Mouse (Mus musculus) stomach, embryonic 14.5 days (tissue): ENCODE data around the gene Ttpal. TPM values are rescaled to one million over a fixed set of nuclear protein-coding genes. Genes with fewer than 3 reads are reported as not detected.

Source experiments
- ATAC-seq: fragments of 200-750 bp; cut with Nextera tagmentation; 2 replicates; pipeline ENCODE4 v1.8.0; 2017; ENCODE audit warnings: low read depth, moderate TSS enrichment; ENCODE audit not compliant: insufficient number of reproducible peaks, insufficient read depth, low FRiP score
- H3K27ac ChIP-seq: fragments of 300-500 bp; sonication (generic); 2 replicates; pipeline ENCODE4 v1.5.1; 2014; ENCODE audit warnings: mild to moderate bottlenecking, low read length, moderate library complexity, mixed read lengths
- H3K27me3 ChIP-seq: fragments of 300-500 bp; sonication (generic); 2 replicates; pipeline ENCODE4 v1.6.1; 2014; ENCODE audit warnings: low read length, control low read depth, mixed read lengths; ENCODE audit not compliant: control insufficient read depth, insufficient read depth
- H3K36me3 ChIP-seq: fragments of 300-500 bp; sonication (generic); 2 replicates; pipeline ENCODE4 v1.6.1; 2014; ENCODE audit warnings: mild to moderate bottlenecking, control low read depth, low read length, moderate library complexity, mixed read lengths; ENCODE audit not compliant: control insufficient read depth, insufficient read depth
- H3K4me1 ChIP-seq: fragments of 300-500 bp; sonication (generic); 2 replicates; pipeline ENCODE4 v1.6.1; 2014; ENCODE audit warnings: low read length, control low read depth, mixed read lengths; ENCODE audit not compliant: control insufficient read depth, insufficient read depth
- H3K4me2 ChIP-seq: fragments of 300-500 bp; sonication (generic); replicated peaks from 2 replicates; pipeline ENCODE4 v1.6.1; 2014; ENCODE audit warnings: low read depth, low read length, control low read depth
- H3K4me3 ChIP-seq: fragments of 300-500 bp; sonication (generic); 2 replicates; pipeline ENCODE4 v1.5.1; 2014; ENCODE audit warnings: low read depth, low read length, control low read depth
- H3K9ac ChIP-seq: fragments of 300-500 bp; sonication (generic); replicated peaks from 2 replicates; pipeline ENCODE4 v1.6.1; 2014; ENCODE audit warnings: low read depth, mild to moderate bottlenecking, control low read depth, low read length, moderate library complexity, mixed read lengths
- H3K9me3 ChIP-seq: fragments of 300-500 bp; sonication (generic); 2 replicates; pipeline ENCODE4 v1.6.1; 2016; ENCODE audit warnings: low read depth, low read length, control low read depth; ENCODE audit not compliant: control insufficient read depth
- WGBS: fragments of 180-500 bp; shearing (Covaris S2); extraction: QIAGEN DNeasy Blood & Tissue Kit; methylation state at CpG from one replicate; pipeline ENCODE4 v1.1.7; 2014; 5-methylcytosine and 5-hydroxymethylcytosine counted together
- polyA plus RNA-seq: library from polyadenylated mRNA; unstranded; fragments of >200 nt; fragmentation: Nextera tagmentation; extraction: Ambion mirVana; gene quantifications from 2 replicates; pipeline ENCODE4 v1.2.1, GENCODE M21; 2014

Gene Ttpal
- polyA plus RNA-seq, 1 experiment from 2014 or later = 39.6 TPM

- Histone ChIP-seq H3K36me3 (no peaks in the 10 kb centered on the region), H3K27ac (no peak overlapping the region; the same call in 1 of the 2 replicates), H3K4me1 (peaks cover 11% of the 10 kb centered on the region; the same call in 1 of the 2 replicates), H3K4me2 (no peak overlapping the region), H3K9me3 (no peaks in the 10 kb centered on the region), H3K4me3 (no peak overlapping the region), H3K27me3 (no peaks in the 10 kb centered on the region), H3K9ac (no peak overlapping the region)
- no peak for ATAC-seq
- WGBS = 54% methylated on average over 3 of the region's 3 CpGs
Observed at GRCm38 (mm10) chr2:163596873-163597155, 5.3 kb upstream of the Ttpal start.

- no peaks in the 10 kb centered on the region for H3K27me3 ChIP-seq
- no peak overlapping the region for H3K9ac ChIP-seq
- H3K4me2 ChIP-seq = no peak overlapping the region
- ATAC-seq = no peak
- H3K36me3 ChIP-seq = no peaks in the 10 kb centered on the region
- 59% methylated on average over 4 of the region's 4 CpGs for WGBS
- no peaks in the 10 kb centered on the region for H3K9me3 ChIP-seq
- H3K27ac ChIP-seq = no peak overlapping the region
- peaks cover 11% of the 10 kb centered on the region; the same call in 1 of the 2 replicates for H3K4me1 ChIP-seq
- no peak overlapping the region for H3K4me3 ChIP-seq
Observed at GRCm38 (mm10) chr2:163597661-163598060, 4.5 kb upstream of the Ttpal start.

GRCm38 (mm10) chr2:163599226-163599625 lies 2.9 kb upstream of the Ttpal start:
- Histone ChIP-seq H3K27ac (no peak overlapping the region), H3K4me2 (no peak overlapping the region), H3K9ac (no peak overlapping the region), H3K27me3 (no peaks in the 10 kb centered on the region), H3K4me1 (peaks cover 17% of the 10 kb centered on the region), H3K36me3 (no peaks in the 10 kb centered on the region), H3K4me3 (no peak overlapping the region), H3K9me3 (no peaks in the 10 kb centered on the region)
- WGBS = 4% methylated on average over 1 of the region's 1 CpGs
- no peak for ATAC-seq

- H3K4me2 ChIP-seq = no peak overlapping the region
- no peak for ATAC-seq
- H3K4me3 ChIP-seq = no peak overlapping the region
- no peaks in the 10 kb centered on the region for H3K27me3 ChIP-seq
- no peak overlapping the region for H3K27ac ChIP-seq
- no peaks in the 10 kb centered on the region for H3K36me3 ChIP-seq
- H3K9me3 ChIP-seq = no peaks in the 10 kb centered on the region
- no peak overlapping the region for H3K9ac ChIP-seq
- 91% methylated on average over 7 of the region's 7 CpGs for WGBS
- peaks cover 13% of the 10 kb centered on the region for H3K4me1 ChIP-seq
Observed at GRCm38 (mm10) chr2:163601066-163601465, 1.0 kb upstream of the Ttpal start.

GRCm38 (mm10) chr2:163601712-163602100 lies 408 bp upstream of the Ttpal start:
- Histone ChIP-seq H3K4me1 (peaks cover 9% of the 10 kb centered on the region), H3K4me3 (peak overlapping the region; percentile 91), H3K36me3 (no peaks in the 10 kb centered on the region), H3K27ac (no peak overlapping the region), H3K9ac (0 out of 2 replicates have a peak overlapping the region, but pooled peaks have one; percentile 82), H3K27me3 (no peaks in the 10 kb centered on the region), H3K4me2 (peak overlapping the region; percentile 93), H3K9me3 (no peaks in the 10 kb centered on the region)
- ATAC-seq = no peak
- WGBS = 73% methylated on average over 7 of the region's 7 CpGs

GRCm38 (mm10) chr2:163606161-163606560 lies 4.0 kb downstream of the Ttpal start:
- no peaks in the 10 kb centered on the region for H3K27me3 ChIP-seq
- no peak overlapping the region for H3K4me3 ChIP-seq
- H3K9me3 ChIP-seq = no peaks in the 10 kb centered on the region
- no peak overlapping the region for H3K27ac ChIP-seq
- no peak overlapping the region for H3K9ac ChIP-seq
- H3K4me1 ChIP-seq = peaks cover 9% of the 10 kb centered on the region
- no peak for ATAC-seq
- peaks cover 10% of the 10 kb centered on the region for H3K36me3 ChIP-seq
- WGBS = 83% methylated on average over 7 of the region's 7 CpGs
- H3K4me2 ChIP-seq = no peak overlapping the region

- Histone ChIP-seq H3K9ac (no peak overlapping the region), H3K27me3 (no peaks in the 10 kb centered on the region), H3K36me3 (peaks cover 28% of the 10 kb centered on the region), H3K4me1 (peaks cover 2% of the 10 kb centered on the region), H3K4me3 (no peak overlapping the region), H3K27ac (no peak overlapping the region), H3K9me3 (no peaks in the 10 kb centered on the region), H3K4me2 (no peak overlapping the region)
- 83% methylated on average over 7 of the region's 7 CpGs for WGBS
- ATAC-seq = no peak
Observed at GRCm38 (mm10) chr2:163608008-163608407, 5.9 kb downstream of the Ttpal start.

- WGBS = 87% methylated on average over 12 of the region's 12 CpGs
- Histone ChIP-seq H3K36me3 (peaks cover 34% of the 10 kb centered on the region), H3K4me1 (no peaks in the 10 kb centered on the region), H3K27me3 (no peaks in the 10 kb centered on the region), H3K4me2 (no peak overlapping the region), H3K9me3 (no peaks in the 10 kb centered on the region), H3K4me3 (no peak overlapping the region), H3K27ac (no peak overlapping the region), H3K9ac (no peak overlapping the region)
- ATAC-seq = no peak
Observed at GRCm38 (mm10) chr2:163609281-163609975, 7.3 kb downstream of the Ttpal start.

GRCm38 (mm10) chr2:163611176-163611575 lies 9.1 kb downstream of the Ttpal start:
- no peaks in the 10 kb centered on the region for H3K27me3 ChIP-seq
- H3K4me1 ChIP-seq = no peaks in the 10 kb centered on the region
- ATAC-seq = no peak
- H3K36me3 ChIP-seq = peaks cover 41% of the 10 kb centered on the region
- H3K27ac ChIP-seq = no peak overlapping the region
- no peak overlapping the region for H3K9ac ChIP-seq
- WGBS = 72% methylated on average over 9 of the region's 9 CpGs
- no peak overlapping the region for H3K4me3 ChIP-seq
- H3K9me3 ChIP-seq = no peaks in the 10 kb centered on the region
- H3K4me2 ChIP-seq = no peak overlapping the region
